Mouse (Mus musculus): Measurements from ENCODE around the gene Klhdc10. TPM values are rescaled to one million over a fixed set of nuclear protein-coding genes. Genes with fewer than 3 reads are reported as not detected.

Gene Klhdc10
- total and polyA plus RNA-seq, 2 experiments from 2014 or later = 28.5 to 116 TPM

GRCm38 (mm10) chr6:30404671-30405070 is 3.0 kb downstream of the Klhdc10 start:
- Histone ChIP-seq H3K4me2 (ENCODE audit: low read depth, low read length, poor library complexity, severe bottlenecking) (peak overlapping the region; percentile 49), H3K9ac (replicated peaks; ENCODE audit: low read length, poor library complexity, severe bottlenecking) (no peak overlapping the region), H3K4me1 (ENCODE audit: insufficient read depth, low read length) (no peaks in the 10 kb centered on the region), H3K4me3 (ENCODE audit: low read depth, low read length) (peak overlapping the region; percentile 3; the same call in 1 of the 2 replicates), H3K27me3 (ENCODE audit: insufficient read depth, low read length) (no peaks in the 10 kb centered on the region), H3K27ac (ENCODE audit: low read depth, low read length) (no peak overlapping the region), H3K9me3 (ENCODE audit: low read length) (no peaks in the 10 kb centered on the region), H3K36me3 (ENCODE audit: insufficient read depth, low read length) (no peaks in the 10 kb centered on the region)
- ATAC-seq (ENCODE audit: low FRiP score) = no peak
- 86% methylated on average over 5 of the region's 5 CpGs for WGBS
- TF ChIP-seq CTCF (IDR thresholded peaks at IDR 0.05) = no peak
- no peak for DNase-seq (ENCODE audit: low spot score)

DNA sequence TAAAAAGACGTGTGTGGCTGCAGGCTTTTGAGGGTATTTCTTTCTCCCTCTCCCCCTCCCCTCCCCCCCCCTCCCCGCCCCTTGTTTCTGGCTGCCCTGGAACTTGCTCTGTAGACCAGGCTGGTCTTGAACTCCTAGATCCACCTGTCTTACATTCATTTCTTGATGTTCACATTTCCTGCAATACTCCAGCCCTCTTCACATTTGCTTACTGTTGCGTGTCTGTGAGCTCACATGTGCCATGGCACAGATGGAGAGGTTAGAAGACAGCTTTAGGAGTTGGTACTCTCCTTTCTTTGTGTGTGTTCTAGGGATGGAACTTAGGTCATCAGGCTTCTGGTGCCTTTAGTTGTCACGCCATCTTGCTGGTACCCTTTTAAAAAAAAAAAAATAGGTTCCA is 6.6 kb downstream of the Klhdc10 start:
- 93% methylated on average over 4 of the region's 4 CpGs for WGBS
- Histone ChIP-seq H3K27me3 (ENCODE audit: insufficient read depth, low read length) (no peaks in the 10 kb centered on the region), H3K4me3 (ENCODE audit: low read depth, low read length) (no peak overlapping the region), H3K36me3 (ENCODE audit: insufficient read depth, low read length) (no peaks in the 10 kb centered on the region), H3K4me2 (ENCODE audit: low read depth, low read length, poor library complexity, severe bottlenecking) (no peak overlapping the region), H3K9ac (replicated peaks; ENCODE audit: low read length, poor library complexity, severe bottlenecking) (no peak overlapping the region), H3K4me1 (ENCODE audit: insufficient read depth, low read length) (no peaks in the 10 kb centered on the region), H3K27ac (ENCODE audit: low read depth, low read length) (no peak overlapping the region), H3K9me3 (ENCODE audit: low read length) (no peaks in the 10 kb centered on the region)
- ATAC-seq (ENCODE audit: low FRiP score) = no peak
- no peak for DNase-seq (ENCODE audit: low spot score)
- no peak for TF ChIP-seq CTCF (IDR thresholded peaks at IDR 0.05)

GRCm38 (mm10) chr6:30409399-30410093 is 7.9 kb downstream of the Klhdc10 start:
- no peak for ATAC-seq (ENCODE audit: low FRiP score)
- WGBS = 89% methylated on average over 7 of the region's 7 CpGs
- Histone ChIP-seq H3K9me3 (ENCODE audit: low read length) (no peaks in the 10 kb centered on the region), H3K4me2 (ENCODE audit: low read depth, low read length, poor library complexity, severe bottlenecking) (no peak overlapping the region), H3K27ac (ENCODE audit: low read depth, low read length) (no peak overlapping the region), H3K27me3 (ENCODE audit: insufficient read depth, low read length) (no peaks in the 10 kb centered on the region), H3K4me1 (ENCODE audit: insufficient read depth, low read length) (no peaks in the 10 kb centered on the region), H3K9ac (replicated peaks; ENCODE audit: low read length, poor library complexity, severe bottlenecking) (no peak overlapping the region), H3K36me3 (ENCODE audit: insufficient read depth, low read length) (no peaks in the 10 kb centered on the region), H3K4me3 (ENCODE audit: low read depth, low read length) (no peak overlapping the region)
- no peak for TF ChIP-seq CTCF (IDR thresholded peaks at IDR 0.05)
- DNase-seq (ENCODE audit: low spot score) = no peak

- H3K4me3 ChIP-seq (ENCODE audit: low read depth, low read length) = no peak overlapping the region
These were observed 9.6 kb downstream of the Klhdc10 start for GRCm38 (mm10) chr6:30411311-30411710.

GRCm38 (mm10) chr6:30416126-30416525 is 14.5 kb downstream of the Klhdc10 start:
- no peak overlapping the region for H3K4me3 ChIP-seq (ENCODE audit: low read depth, low read length)
- H3K9me3 ChIP-seq (ENCODE audit: low read length) = no peaks in the 10 kb centered on the region
- no peak for ATAC-seq (ENCODE audit: low FRiP score)
- no peaks in the 10 kb centered on the region for H3K27me3 ChIP-seq (ENCODE audit: insufficient read depth, low read length)
- H3K4me1 ChIP-seq (ENCODE audit: insufficient read depth, low read length) = no peaks in the 10 kb centered on the region
- H3K36me3 ChIP-seq (ENCODE audit: insufficient read depth, low read length) = no peaks in the 10 kb centered on the region
- H3K9ac ChIP-seq (replicated peaks; ENCODE audit: low read length, poor library complexity, severe bottlenecking) = no peak overlapping the region
- no peak overlapping the region for H3K27ac ChIP-seq (ENCODE audit: low read depth, low read length)
- no peak overlapping the region for H3K4me2 ChIP-seq (ENCODE audit: low read depth, low read length, poor library complexity, severe bottlenecking)
- DNase-seq (ENCODE audit: low spot score) = no peak
- WGBS = 100% methylated on average over 2 of the region's 2 CpGs
- peak; percentile 15; the same call in 1 of the 2 replicates for TF ChIP-seq CTCF (IDR thresholded peaks at IDR 0.05)

More at GRCm38 (mm10) chr6:30411311-30411710, 9.6 kb downstream of the Klhdc10 start:
- DNase-seq (ENCODE audit: low spot score) (no peak), ATAC-seq (ENCODE audit: low FRiP score) (no peak)
- no peaks in the 10 kb centered on the region for H3K9me3 ChIP-seq (ENCODE audit: low read length)
- H3K36me3 ChIP-seq (ENCODE audit: insufficient read depth, low read length) = no peaks in the 10 kb centered on the region
- no peak overlapping the region for H3K4me2 ChIP-seq (ENCODE audit: low read depth, low read length, poor library complexity, severe bottlenecking)
- H3K9ac ChIP-seq (replicated peaks; ENCODE audit: low read length, poor library complexity, severe bottlenecking) = no peak overlapping the region
- no peak for TF ChIP-seq CTCF (IDR thresholded peaks at IDR 0.05)
- no peak overlapping the region for H3K27ac ChIP-seq (ENCODE audit: low read depth, low read length)
- H3K4me1 ChIP-seq (ENCODE audit: insufficient read depth, low read length) = no peaks in the 10 kb centered on the region
- no peaks in the 10 kb centered on the region for H3K27me3 ChIP-seq (ENCODE audit: insufficient read depth, low read length)
- 88% methylated on average over 4 of the region's 4 CpGs for WGBS

- H3K27ac ChIP-seq (ENCODE audit: low read depth, low read length) = no peak overlapping the region
- DNase-seq (ENCODE audit: low spot score) (no peak), ATAC-seq (ENCODE audit: low FRiP score) (no peak)
- no peak overlapping the region for H3K4me2 ChIP-seq (ENCODE audit: low read depth, low read length, poor library complexity, severe bottlenecking)
- H3K4me3 ChIP-seq (ENCODE audit: low read depth, low read length) = no peak overlapping the region
- no peak overlapping the region for H3K9ac ChIP-seq (replicated peaks; ENCODE audit: low read length, poor library complexity, severe bottlenecking)
- no peaks in the 10 kb centered on the region for H3K27me3 ChIP-seq (ENCODE audit: insufficient read depth, low read length)
- no peaks in the 10 kb centered on the region for H3K9me3 ChIP-seq (ENCODE audit: low read length)
- no peaks in the 10 kb centered on the region for H3K36me3 ChIP-seq (ENCODE audit: insufficient read depth, low read length)
- no peak for TF ChIP-seq CTCF (IDR thresholded peaks at IDR 0.05)
- H3K4me1 ChIP-seq (ENCODE audit: insufficient read depth, low read length) = no peaks in the 10 kb centered on the region
- 86% methylated on average over 7 of the region's 7 CpGs for WGBS
These were observed 15.1 kb downstream of the Klhdc10 start for GRCm38 (mm10) chr6:30416801-30417200.
